Mouse (Mus musculus): ENCODE results near the gene Dmac2. TPM values are rescaled to one million over a fixed set of nuclear protein-coding genes. Genes with fewer than 3 reads are reported as not detected.

Dmac2 gene
- polyA plus RNA-seq, 1 experiment from 2014 or later = 38.4 TPM

DNA sequence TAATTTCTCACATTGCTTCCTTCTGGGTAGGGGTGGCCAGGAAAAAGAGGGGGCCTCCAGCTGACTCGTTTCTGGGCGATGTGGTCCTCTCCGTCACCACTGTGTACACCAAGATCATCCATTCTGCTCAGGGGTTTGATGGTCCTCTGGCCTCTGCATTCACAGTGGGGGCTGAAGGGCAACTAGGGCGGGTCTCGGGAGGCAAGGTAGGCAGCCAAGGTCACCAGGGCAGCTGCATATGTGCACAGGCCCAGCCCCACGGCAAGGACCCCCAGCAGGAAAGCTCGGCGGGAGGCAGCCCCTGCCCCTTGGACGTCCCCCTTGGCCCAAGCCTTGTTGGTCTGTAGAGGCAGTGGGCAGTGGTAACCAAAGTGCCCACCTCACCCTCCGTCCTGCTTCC lies 49.9 kb downstream of the Dmac2 start:
- peaks cover 11% of the 10 kb centered on the region for H3K27me3 ChIP-seq (replicated peaks)
- no peak overlapping the region for H3K4me3 ChIP-seq (replicated peaks)
- peaks cover 16% of the 10 kb centered on the region; the same call in 1 of the 2 replicates for H3K36me3 ChIP-seq
- no peaks in the 10 kb centered on the region for H3K4me1 ChIP-seq (replicated peaks)
- no peak overlapping the region for H3K27ac ChIP-seq
- H3K9ac ChIP-seq = no peak overlapping the region
- H3K4me2 ChIP-seq (replicated peaks) = no peak overlapping the region
- no peak for ATAC-seq
- H3K9me3 ChIP-seq = no peaks in the 10 kb centered on the region
- WGBS = 87% methylated on average over 10 of the region's 10 CpGs

DNA sequence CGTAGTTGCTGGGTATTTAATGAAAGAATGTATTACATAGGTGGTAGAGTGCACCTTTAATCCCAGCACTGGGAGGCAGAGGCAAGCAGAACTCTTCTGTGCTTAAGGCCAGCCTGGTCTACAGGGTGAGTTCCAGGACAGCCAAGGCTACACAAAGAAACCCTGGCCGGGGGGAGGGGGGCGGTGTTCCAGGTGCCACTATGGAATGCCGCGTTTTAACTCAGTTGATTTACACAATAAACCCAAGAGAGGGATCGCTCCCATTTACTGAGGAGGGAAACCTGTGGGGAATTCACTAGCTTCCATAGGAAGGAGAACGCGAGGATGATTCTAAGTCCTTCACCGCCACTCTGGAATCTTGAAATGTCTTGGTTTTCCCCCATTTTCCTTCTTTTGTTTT lies 50.4 kb downstream of the Dmac2 start:
- peaks cover 16% of the 10 kb centered on the region for H3K27me3 ChIP-seq (replicated peaks)
- no peak overlapping the region for H3K27ac ChIP-seq
- H3K9ac ChIP-seq = no peak overlapping the region
- H3K36me3 ChIP-seq = peaks cover 16% of the 10 kb centered on the region; the same call in 1 of the 2 replicates
- ATAC-seq = no peak
- H3K4me1 ChIP-seq (replicated peaks) = peaks cover 2% of the 10 kb centered on the region
- no peak overlapping the region for H3K4me2 ChIP-seq (replicated peaks)
- H3K4me3 ChIP-seq (replicated peaks) = no peak overlapping the region
- WGBS = 72% methylated on average over 9 of the region's 9 CpGs
- no peaks in the 10 kb centered on the region for H3K9me3 ChIP-seq

DNA sequence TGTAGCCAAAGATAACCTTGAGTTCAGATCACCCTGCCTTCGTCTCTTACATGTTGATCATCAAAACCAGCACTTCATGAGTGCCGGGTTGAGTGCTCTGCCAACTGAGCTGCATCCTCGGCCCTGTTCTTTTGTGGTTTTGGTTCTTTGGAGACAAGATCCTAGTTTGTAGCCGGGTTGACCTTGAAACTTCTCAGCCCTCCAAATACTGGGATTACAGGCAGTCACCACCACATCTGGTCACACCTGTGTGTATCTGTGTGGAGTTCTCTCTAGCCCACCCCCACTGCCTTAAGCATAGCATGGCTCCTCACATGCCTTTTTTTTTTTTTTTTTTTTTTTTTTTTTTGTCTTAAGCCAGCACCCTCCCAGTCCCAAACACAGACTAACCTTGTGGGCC lies 50.9 kb downstream of the Dmac2 start:
- Histone ChIP-seq H3K4me2 (replicated peaks) (no peak overlapping the region), H3K9ac (no peak overlapping the region), H3K27ac (no peak overlapping the region), H3K36me3 (peaks cover 12% of the 10 kb centered on the region; the same call in 1 of the 2 replicates), H3K4me3 (replicated peaks) (no peak overlapping the region), H3K27me3 (replicated peaks) (peaks cover 21% of the 10 kb centered on the region), H3K9me3 (no peaks in the 10 kb centered on the region), H3K4me1 (replicated peaks) (peaks cover 6% of the 10 kb centered on the region)
- ATAC-seq = no peak
- 97% methylated on average over 4 of the region's 4 CpGs for WGBS

DNA sequence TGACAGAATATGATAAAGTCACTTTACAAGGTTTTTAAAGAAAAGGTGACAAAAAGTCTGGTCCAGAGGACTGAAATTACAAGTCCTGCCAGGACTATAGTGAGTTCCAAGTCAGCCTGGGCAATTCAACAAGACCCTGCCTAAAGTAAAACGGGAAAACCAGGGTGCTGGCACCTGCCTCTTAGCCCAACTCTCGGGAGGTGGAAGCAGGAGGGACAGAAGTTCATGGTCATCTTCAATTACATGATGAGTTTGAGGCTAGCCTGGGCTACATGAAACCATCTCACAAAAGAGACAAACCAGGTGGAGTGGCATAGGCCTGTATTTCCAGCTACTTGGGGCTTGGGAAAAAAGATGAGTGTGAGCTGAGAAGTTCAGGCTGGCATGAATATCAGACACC lies 52.5 kb downstream of the Dmac2 start:
- Histone ChIP-seq H3K4me3 (replicated peaks) (no peak overlapping the region), H3K36me3 (0 out of 2 replicates have a peak, but pooled peaks cover 5% of the 10 kb centered on the region), H3K27me3 (replicated peaks) (peaks cover 26% of the 10 kb centered on the region), H3K9ac (no peak overlapping the region), H3K4me1 (replicated peaks) (peaks cover 12% of the 10 kb centered on the region), H3K9me3 (no peaks in the 10 kb centered on the region), H3K4me2 (replicated peaks) (no peak overlapping the region), H3K27ac (no peak overlapping the region)
- ATAC-seq = no peak
- 70% methylated on average over 2 of the region's 2 CpGs for WGBS

DNA sequence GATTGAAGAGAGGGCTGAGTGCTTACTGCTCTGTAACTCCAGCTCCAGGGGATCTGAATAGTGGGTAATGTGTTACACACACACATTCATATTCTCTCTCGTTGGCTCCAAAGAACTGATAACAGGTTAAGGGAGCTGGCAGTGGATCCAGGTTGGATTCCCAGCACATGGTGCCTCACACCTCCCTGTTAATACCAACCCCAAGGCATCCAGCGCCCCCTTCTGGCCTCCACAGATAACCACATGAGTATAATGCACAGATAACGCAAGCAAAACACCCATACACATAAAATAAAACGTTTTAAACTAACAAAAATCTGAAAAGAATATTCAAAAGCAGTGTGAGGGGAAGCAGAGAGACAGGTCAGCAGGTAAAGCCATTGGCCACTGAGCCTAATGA lies 53.2 kb downstream of the Dmac2 start:
- Histone ChIP-seq H3K27me3 (replicated peaks) (peaks cover 26% of the 10 kb centered on the region), H3K9ac (no peak overlapping the region), H3K27ac (no peak overlapping the region), H3K9me3 (no peaks in the 10 kb centered on the region), H3K4me2 (replicated peaks) (no peak overlapping the region), H3K4me3 (replicated peaks) (no peak overlapping the region), H3K36me3 (0 out of 2 replicates have a peak, but pooled peaks cover 5% of the 10 kb centered on the region), H3K4me1 (replicated peaks) (peaks cover 12% of the 10 kb centered on the region)
- ATAC-seq = no peak
- 53% methylated on average over 4 of the region's 4 CpGs for WGBS

DNA sequence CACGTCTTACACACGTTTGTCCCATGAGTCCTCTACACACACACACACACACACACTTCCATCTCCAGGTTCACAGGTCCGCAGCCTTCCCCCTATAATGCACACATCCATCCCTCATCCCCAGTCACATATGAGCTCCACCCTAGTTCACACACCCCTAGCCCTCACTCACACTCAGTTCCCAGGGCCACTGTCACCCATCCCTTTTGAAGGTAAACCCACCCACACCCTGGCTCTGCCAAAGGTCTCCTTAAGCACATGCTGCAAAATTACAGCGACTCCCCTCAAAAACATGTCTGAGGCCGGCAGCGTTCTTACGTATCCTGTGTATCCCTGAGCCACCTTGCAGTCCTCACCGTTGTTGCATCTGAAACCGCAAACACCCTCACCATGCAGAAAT lies 55.1 kb downstream of the Dmac2 start:
- ATAC-seq = no peak
- Histone ChIP-seq H3K9me3 (no peaks in the 10 kb centered on the region), H3K4me3 (replicated peaks) (0 out of 2 replicates have a peak overlapping the region, but pooled peaks have one; percentile 34), H3K27ac (no peak overlapping the region), H3K27me3 (replicated peaks) (peaks cover 26% of the 10 kb centered on the region), H3K4me2 (replicated peaks) (peak overlapping the region; percentile 73), H3K36me3 (no peaks in the 10 kb centered on the region), H3K9ac (no peak overlapping the region), H3K4me1 (replicated peaks) (peaks cover 12% of the 10 kb centered on the region)
- 22% methylated on average over 9 of the region's 9 CpGs for WGBS

DNA sequence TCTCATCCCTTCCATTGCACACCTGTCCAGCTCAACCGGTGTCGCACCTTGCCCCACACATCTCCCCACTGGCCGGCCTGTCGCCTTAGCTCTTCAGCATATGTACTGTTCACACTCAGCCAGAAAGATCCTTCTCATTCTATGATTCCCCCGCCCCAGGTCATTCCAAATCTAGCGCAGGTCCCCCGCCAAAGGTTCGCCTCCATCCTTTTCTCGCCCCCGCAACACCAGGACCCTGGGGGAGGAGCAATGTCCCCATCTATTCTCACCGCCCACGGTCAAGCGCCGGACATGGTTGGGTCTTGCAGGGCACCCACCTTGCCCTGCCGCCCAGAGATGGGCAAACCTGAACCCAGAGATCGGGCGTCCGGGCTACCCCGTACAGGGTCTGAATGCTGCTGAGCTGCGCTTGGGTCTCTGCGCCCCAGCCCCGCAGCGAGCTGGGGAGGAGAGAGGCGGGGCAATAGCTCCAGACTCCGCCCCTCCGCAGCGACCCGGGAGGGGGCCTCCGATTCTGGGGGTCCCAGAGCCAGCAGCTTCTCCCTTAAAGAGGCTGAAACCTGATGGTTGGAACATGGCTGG lies 55.6 kb downstream of the Dmac2 start, which contains the start of gene Tmem91:
Tmem91 (minus strand) TSS at position 448 of the 582 bp plus-strand sequence.
- 3% methylated on average over 29 of the region's 29 CpGs for WGBS
- Histone ChIP-seq H3K36me3 (no peaks in the 10 kb centered on the region), H3K9ac (peak within 1 kb of the TSS; percentile 26), H3K27me3 (replicated peaks) (peaks cover 26% of the 10 kb centered on the region), H3K27ac (no peak within 1 kb of the TSS), H3K4me3 (replicated peaks) (peak within 1 kb of the TSS; percentile 34), H3K4me2 (replicated peaks) (peak within 1 kb of the TSS; percentile 73), H3K4me1 (replicated peaks) (peaks cover 12% of the 10 kb centered on the region), H3K9me3 (no peaks in the 10 kb centered on the region)
- peak; percentile 26; the same call in 1 of the 2 replicates for ATAC-seq

Other genes with a start within 250 kb of the Dmac2 start
- gene Cnfn, start 249.7 kb upstream of the Dmac2 start, polyA plus RNA-seq (2015; fragmentation: Nextera tagmentation; extraction: Ambion mirVana) = 0.47 and 0.63 TPM in 2 replicates
- gene Lipe, start 220.7 kb upstream of the Dmac2 start, polyA plus RNA-seq (2015; fragmentation: Nextera tagmentation; extraction: Ambion mirVana) = 7.0 and 8.8 TPM in 2 replicates
- 0.45 TPM in 1 of 2 replicates, not detected in the other for gene Cxcl17, start 206.5 kb upstream of the Dmac2 start, polyA plus RNA-seq (2015; fragmentation: Nextera tagmentation; extraction: Ambion mirVana)
- gene Ceacam1, start 141.8 kb upstream of the Dmac2 start, polyA plus RNA-seq (2015; fragmentation: Nextera tagmentation; extraction: Ambion mirVana) = 31.4 and 32.3 TPM in 2 replicates
- 0.10 and 0.18 TPM in 2 replicates for gene Ceacam2, start 79.6 kb upstream of the Dmac2 start, polyA plus RNA-seq (2015; fragmentation: Nextera tagmentation; extraction: Ambion mirVana)
- 13.3 and 19.0 TPM in 2 replicates for gene Erich4, start 3.5 kb upstream of the Dmac2 start, polyA plus RNA-seq (2015; fragmentation: Nextera tagmentation; extraction: Ambion mirVana)
- gene B3gnt8, start 7.2 kb downstream of the Dmac2 start, polyA plus RNA-seq (2015; fragmentation: Nextera tagmentation; extraction: Ambion mirVana) = 7.1 and 8.6 TPM in 2 replicates
- 44.7 and 49.2 TPM in 2 replicates for gene Bckdha, start 39.6 kb downstream of the Dmac2 start, polyA plus RNA-seq (2015; fragmentation: Nextera tagmentation; extraction: Ambion mirVana)
- 80.5 and 87.7 TPM in 2 replicates for gene Exosc5, start 39.8 kb downstream of the Dmac2 start, polyA plus RNA-seq (2015; fragmentation: Nextera tagmentation; extraction: Ambion mirVana)
- 1.9 and 2.4 TPM in 2 replicates for gene Tmem91, start 55.8 kb downstream of the Dmac2 start, polyA plus RNA-seq (2015; fragmentation: Nextera tagmentation; extraction: Ambion mirVana)
- gene B9d2, start 61.4 kb downstream of the Dmac2 start, polyA plus RNA-seq (2015; fragmentation: Nextera tagmentation; extraction: Ambion mirVana) = 22.4 and 23.7 TPM in 2 replicates
- 2.3 and 2.5 TPM in 2 replicates for gene Tgfb1, start 67.6 kb downstream of the Dmac2 start, polyA plus RNA-seq (2015; fragmentation: Nextera tagmentation; extraction: Ambion mirVana)
- 18.5 and 19.3 TPM in 2 replicates for gene Ccdc97, start 99.7 kb downstream of the Dmac2 start, polyA plus RNA-seq (2015; fragmentation: Nextera tagmentation; extraction: Ambion mirVana)
- 43.9 and 51.5 TPM in 2 replicates for gene Hnrnpul1, start 135.3 kb downstream of the Dmac2 start, polyA plus RNA-seq (2015; fragmentation: Nextera tagmentation; extraction: Ambion mirVana)
- 69.8 and 71.5 TPM in 2 replicates for gene Axl, start 169.3 kb downstream of the Dmac2 start, polyA plus RNA-seq (2015; fragmentation: Nextera tagmentation; extraction: Ambion mirVana)
- 33.2 and 35.9 TPM in 2 replicates for gene Cyp2s1, start 197.5 kb downstream of the Dmac2 start, polyA plus RNA-seq (2015; fragmentation: Nextera tagmentation; extraction: Ambion mirVana)

All from intestine, embryonic 15.5 days (tissue).